Mouse (Mus musculus): ENCODE measurements around the gene Acot3. TPM values are rescaled to one million over a fixed set of nuclear protein-coding genes. Genes with fewer than 3 reads are reported as not detected.
"Not testable (repeated sequence)": the region's sequence is repeated elsewhere in the genome, so short reads cannot be mapped to it uniquely, and the experiment has no call there.

Gene Acot3
- total and polyA plus RNA-seq, 2 experiments from 2014 or later: 0.42 to 1.3 TPM

DNA sequence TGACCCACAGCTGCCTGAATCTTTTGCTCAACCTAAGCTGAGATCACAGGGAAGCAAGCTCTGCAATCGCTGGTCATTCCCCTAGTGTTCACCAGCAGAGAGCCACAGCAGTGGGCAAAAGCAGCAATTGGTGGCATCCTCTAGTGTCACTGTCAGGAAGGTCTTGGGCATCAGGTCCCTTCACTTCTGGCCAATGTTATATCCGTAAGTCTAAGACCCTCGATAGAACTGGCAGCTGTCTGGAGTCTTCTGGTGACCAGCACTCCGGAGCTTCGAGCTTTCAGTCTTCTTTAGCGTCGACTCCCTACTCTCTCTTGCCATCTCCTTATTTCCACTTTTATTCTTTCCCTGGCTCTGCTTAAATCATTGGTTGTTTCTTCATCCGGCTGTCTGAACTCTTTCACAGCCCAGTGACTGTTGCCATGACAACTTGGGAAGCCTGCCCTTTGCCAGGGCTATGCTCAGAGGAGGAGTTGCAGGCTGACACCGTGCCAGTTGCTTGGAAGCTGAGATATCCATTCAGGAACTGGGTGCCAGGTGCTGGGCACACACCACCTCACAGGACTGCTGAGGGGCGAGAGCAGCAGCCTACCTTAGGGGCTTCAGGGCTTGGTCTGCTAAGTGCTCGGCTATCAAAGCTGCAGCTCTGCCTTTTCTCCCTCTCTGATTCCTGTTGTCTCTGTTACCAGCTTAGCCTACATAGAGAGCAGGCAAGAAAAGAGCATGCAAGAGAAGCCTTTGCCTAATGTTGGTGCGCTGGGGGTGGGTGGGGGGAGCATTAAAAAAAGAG lies 40.5 kb upstream of the Acot3 start:
- DNase-seq (ENCODE audit: low spot score) (peak; percentile 96), ATAC-seq (peak; percentile 85)
- Histone ChIP-seq H3K9me3 (ENCODE audit: low read length) (no peaks in the 10 kb centered on the region), H3K9ac (replicated peaks; ENCODE audit: low read length) (0 out of 2 replicates have a peak overlapping the region, but pooled peaks have one; percentile 38), H3K4me1 (ENCODE audit: insufficient read depth, low read length) (peaks cover 10% of the 10 kb centered on the region), H3K27ac (peak overlapping the region; percentile 82), H3K36me3 (ENCODE audit: insufficient read depth, low read length) (no peaks in the 10 kb centered on the region), H3K4me3 (ENCODE audit: low read length) (peak overlapping the region; percentile 45), H3K27me3 (ENCODE audit: insufficient read depth, low read length) (no peaks in the 10 kb centered on the region), H3K4me2 (ENCODE audit: low read depth, low read length) (peak overlapping the region; percentile 56)
- no peak; the same call in 1 of the 2 replicates for TF ChIP-seq CTCF (IDR thresholded peaks at IDR 0.05; ENCODE audit: low read depth)
- WGBS: 14% methylated on average over 12 of the region's 12 CpGs

GRCm38 (mm10) chr12:84013130-84013529 lies 38.8 kb upstream of the Acot3 start:
- Histone ChIP-seq H3K27me3 (ENCODE audit: insufficient read depth, low read length) (no peaks in the 10 kb centered on the region), H3K4me1 (ENCODE audit: insufficient read depth, low read length) (peaks cover 10% of the 10 kb centered on the region), H3K36me3 (ENCODE audit: insufficient read depth, low read length) (no peaks in the 10 kb centered on the region), H3K9me3 (ENCODE audit: low read length) (no peaks in the 10 kb centered on the region), H3K9ac (replicated peaks; ENCODE audit: low read length) (no peak overlapping the region), H3K4me2 (ENCODE audit: low read depth, low read length) (peak overlapping the region; percentile 56), H3K27ac (no peak overlapping the region), H3K4me3 (ENCODE audit: low read length) (no peak overlapping the region)
- ATAC-seq: no peak
- WGBS: 61% methylated on average over 6 of the region's 6 CpGs
- TF ChIP-seq CTCF (IDR thresholded peaks at IDR 0.05; ENCODE audit: low read depth): peak; percentile 64
- peak; percentile 40 for DNase-seq (ENCODE audit: low spot score)

GRCm38 (mm10) chr12:84013701-84014100 lies 38.2 kb upstream of the Acot3 start:
- TF ChIP-seq CTCF (IDR thresholded peaks at IDR 0.05; ENCODE audit: low read depth): no peak
- H3K9me3 ChIP-seq (ENCODE audit: low read length): no peaks in the 10 kb centered on the region
- H3K4me3 ChIP-seq (ENCODE audit: low read length): no peak overlapping the region
- 82% methylated on average over 7 of the region's 7 CpGs for WGBS
- peak overlapping the region; percentile 56 for H3K4me2 ChIP-seq (ENCODE audit: low read depth, low read length)
- ATAC-seq (no peak), DNase-seq (ENCODE audit: low spot score) (no peak)
- H3K4me1 ChIP-seq (ENCODE audit: insufficient read depth, low read length): peaks cover 10% of the 10 kb centered on the region
- no peaks in the 10 kb centered on the region for H3K27me3 ChIP-seq (ENCODE audit: insufficient read depth, low read length)
- no peak overlapping the region for H3K9ac ChIP-seq (replicated peaks; ENCODE audit: low read length)
- H3K27ac ChIP-seq: no peak overlapping the region
- H3K36me3 ChIP-seq (ENCODE audit: insufficient read depth, low read length): no peaks in the 10 kb centered on the region

GRCm38 (mm10) chr12:84020528-84020927 lies 31.4 kb upstream of the Acot3 start:
- not testable (repeated sequence) for H3K27me3 ChIP-seq (ENCODE audit: insufficient read depth, low read length); H3K9ac ChIP-seq (replicated peaks; ENCODE audit: low read length); H3K4me2 ChIP-seq (ENCODE audit: low read depth, low read length); H3K9me3 ChIP-seq (ENCODE audit: low read length); H3K4me3 ChIP-seq (ENCODE audit: low read length); H3K36me3 ChIP-seq (ENCODE audit: insufficient read depth, low read length); H3K4me1 ChIP-seq (ENCODE audit: insufficient read depth, low read length); H3K27ac ChIP-seq
- ATAC-seq (peak; percentile 24; the same call in 1 of the 2 replicates), DNase-seq (ENCODE audit: low spot score) (peak; percentile 71)
- 39% methylated on average over 7 of the region's 7 CpGs for WGBS

DNA sequence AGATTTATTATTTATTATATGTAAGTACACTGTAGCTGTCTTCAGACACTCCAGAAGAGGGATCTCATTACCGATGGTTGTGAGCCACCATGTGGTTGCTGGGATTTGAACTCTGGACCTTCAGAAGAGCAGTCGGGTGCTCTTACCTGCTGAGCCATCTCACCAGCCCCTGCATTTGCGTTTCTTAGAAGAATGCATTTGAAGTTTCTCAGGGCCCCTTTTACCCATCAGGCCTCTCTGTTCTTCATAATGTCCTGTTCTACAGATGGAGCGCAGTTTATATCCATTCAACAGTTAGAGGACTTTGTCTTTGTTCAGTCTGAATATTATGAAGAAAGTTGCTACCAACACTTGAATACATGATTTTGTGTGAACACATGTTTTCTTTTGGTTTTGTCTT lies 29.7 kb upstream of the Acot3 start:
- H3K9me3 ChIP-seq (ENCODE audit: low read length); DNase-seq (ENCODE audit: low spot score); H3K9ac ChIP-seq (replicated peaks; ENCODE audit: low read length); H3K27me3 ChIP-seq (ENCODE audit: insufficient read depth, low read length); H3K4me3 ChIP-seq (ENCODE audit: low read length); H3K27ac ChIP-seq; H3K4me1 ChIP-seq (ENCODE audit: insufficient read depth, low read length); H3K4me2 ChIP-seq (ENCODE audit: low read depth, low read length); ATAC-seq; H3K36me3 ChIP-seq (ENCODE audit: insufficient read depth, low read length): not testable (repeated sequence)
- 95% methylated on average over 4 of the region's 4 CpGs for WGBS

DNA sequence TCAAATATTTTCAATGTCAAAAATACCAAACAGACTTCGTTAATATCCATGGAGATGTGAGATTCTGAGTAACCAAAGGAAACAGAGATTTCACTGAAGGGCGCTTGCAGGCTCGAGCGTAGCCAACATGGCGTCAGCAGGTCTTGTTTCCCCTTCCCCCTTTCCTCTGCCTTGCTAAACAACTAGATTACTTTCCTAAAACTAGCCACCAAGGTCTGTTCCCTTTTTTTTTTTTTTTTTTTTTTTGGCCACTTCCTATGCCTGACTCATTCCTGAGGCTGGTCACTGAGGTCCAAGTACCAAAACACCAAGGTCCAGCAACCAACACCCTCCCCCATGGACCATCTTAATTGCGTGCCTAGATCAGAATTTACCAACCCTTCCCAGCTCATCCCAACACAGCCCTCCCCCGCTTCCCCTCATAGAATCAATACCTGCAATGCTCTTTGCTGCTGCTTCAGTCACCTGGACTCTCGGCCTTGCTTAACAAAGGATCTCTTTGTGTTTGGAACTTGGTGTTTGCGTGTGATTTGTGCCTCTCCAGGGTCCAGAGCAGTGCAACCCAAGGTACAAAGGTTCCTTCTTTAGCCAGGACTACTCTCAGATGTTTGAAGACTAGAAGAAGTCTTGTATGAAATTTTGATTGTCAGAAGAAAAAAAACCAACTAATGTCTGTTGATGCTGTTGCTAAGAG lies 28.7 kb upstream of the Acot3 start:
- Histone ChIP-seq H3K4me1 (ENCODE audit: insufficient read depth, low read length) (no peaks in the 10 kb centered on the region), H3K27me3 (ENCODE audit: insufficient read depth, low read length) (no peaks in the 10 kb centered on the region), H3K4me2 (ENCODE audit: low read depth, low read length) (no peak overlapping the region), H3K27ac (no peak overlapping the region), H3K4me3 (ENCODE audit: low read length) (no peak overlapping the region), H3K36me3 (ENCODE audit: insufficient read depth, low read length) (no peaks in the 10 kb centered on the region), H3K9me3 (ENCODE audit: low read length) (no peaks in the 10 kb centered on the region), H3K9ac (replicated peaks; ENCODE audit: low read length) (no peak overlapping the region)
- ATAC-seq (no peak), DNase-seq (ENCODE audit: low spot score) (no peak)
- 87% methylated on average over 9 of the region's 9 CpGs for WGBS
- TF ChIP-seq CTCF (IDR thresholded peaks at IDR 0.05; ENCODE audit: low read depth): no peak

DNA sequence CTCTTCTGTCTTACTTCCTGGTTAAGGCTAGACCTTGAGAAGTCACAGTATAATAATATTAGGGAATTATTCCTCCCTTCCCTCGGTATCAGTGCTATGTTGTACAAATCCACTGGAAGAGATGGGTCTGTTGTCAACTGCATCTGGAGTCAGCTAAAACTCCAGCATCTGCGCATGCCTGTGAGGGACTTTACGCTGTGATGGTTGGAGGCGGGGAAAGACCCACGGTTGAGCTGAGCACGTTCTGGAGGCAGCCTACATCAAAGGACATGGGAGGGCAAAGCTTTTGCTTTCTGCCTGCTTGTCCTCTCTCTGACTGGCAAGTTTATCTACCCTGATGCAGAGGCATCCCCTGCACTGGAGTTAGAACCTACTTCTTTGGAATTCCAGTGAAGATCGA lies 26.1 kb upstream of the Acot3 start:
- Histone ChIP-seq H3K27me3 (ENCODE audit: insufficient read depth, low read length) (no peaks in the 10 kb centered on the region), H3K9me3 (ENCODE audit: low read length) (no peaks in the 10 kb centered on the region), H3K4me3 (ENCODE audit: low read length) (no peak overlapping the region), H3K9ac (replicated peaks; ENCODE audit: low read length) (no peak overlapping the region), H3K27ac (no peak overlapping the region), H3K4me2 (ENCODE audit: low read depth, low read length) (no peak overlapping the region), H3K36me3 (ENCODE audit: insufficient read depth, low read length) (no peaks in the 10 kb centered on the region), H3K4me1 (ENCODE audit: insufficient read depth, low read length) (no peaks in the 10 kb centered on the region)
- DNase-seq (ENCODE audit: low spot score) (no peak), ATAC-seq (no peak)
- TF ChIP-seq CTCF (IDR thresholded peaks at IDR 0.05; ENCODE audit: low read depth): no peak
- 86% methylated on average over 7 of the region's 7 CpGs for WGBS

DNA sequence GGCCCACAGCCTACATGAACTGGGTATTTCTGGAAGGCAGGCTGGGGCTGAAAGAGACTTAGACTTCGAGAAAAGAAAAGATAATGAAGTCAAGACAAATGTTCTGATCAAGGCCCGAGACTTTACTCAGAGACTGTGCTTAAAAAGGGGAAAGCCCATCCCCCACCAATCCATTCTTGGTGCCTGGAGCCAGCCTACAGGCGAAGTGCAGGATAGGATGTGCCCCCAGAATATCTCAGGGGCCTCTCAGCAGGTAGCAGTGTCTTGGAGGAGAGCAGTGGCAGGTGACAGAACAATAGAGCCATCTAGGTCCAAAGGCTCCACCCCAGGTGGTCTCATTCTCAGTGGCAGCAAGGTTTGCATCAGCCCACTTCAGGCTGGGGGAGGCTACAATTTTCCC lies 23.6 kb upstream of the Acot3 start:
- not testable (repeated sequence) for H3K36me3 ChIP-seq (ENCODE audit: insufficient read depth, low read length); ATAC-seq; DNase-seq (ENCODE audit: low spot score); H3K4me1 ChIP-seq (ENCODE audit: insufficient read depth, low read length); H3K27ac ChIP-seq; H3K27me3 ChIP-seq (ENCODE audit: insufficient read depth, low read length); H3K9me3 ChIP-seq (ENCODE audit: low read length); H3K9ac ChIP-seq (replicated peaks; ENCODE audit: low read length); H3K4me3 ChIP-seq (ENCODE audit: low read length); H3K4me2 ChIP-seq (ENCODE audit: low read depth, low read length)
- WGBS: 43% methylated on average over 3 of the region's 3 CpGs

DNA sequence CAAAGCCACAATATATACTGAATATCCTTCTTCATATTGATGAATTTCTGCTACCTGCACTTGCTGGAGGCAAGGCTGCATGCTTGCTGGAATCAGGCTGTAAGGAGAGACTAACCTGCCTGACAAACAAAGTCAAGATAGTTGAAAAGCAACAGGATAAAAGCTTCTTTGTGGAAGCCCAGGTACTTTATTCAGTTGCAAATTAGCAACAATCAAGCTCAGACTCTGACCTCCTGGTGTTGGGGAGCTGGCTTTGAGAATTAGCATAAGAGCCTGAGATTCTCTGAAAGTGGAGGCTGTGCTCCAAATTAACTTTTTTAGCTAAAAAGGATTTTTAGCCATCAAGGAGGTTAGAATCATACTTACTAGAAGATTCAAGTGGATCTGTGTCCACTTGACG lies 22.9 kb upstream of the Acot3 start:
- H3K27ac ChIP-seq; DNase-seq (ENCODE audit: low spot score); H3K36me3 ChIP-seq (ENCODE audit: insufficient read depth, low read length); H3K9me3 ChIP-seq (ENCODE audit: low read length); ATAC-seq; H3K4me3 ChIP-seq (ENCODE audit: low read length); H3K4me2 ChIP-seq (ENCODE audit: low read depth, low read length); H3K4me1 ChIP-seq (ENCODE audit: insufficient read depth, low read length); H3K27me3 ChIP-seq (ENCODE audit: insufficient read depth, low read length); H3K9ac ChIP-seq (replicated peaks; ENCODE audit: low read length): not testable (repeated sequence)
- 91% methylated on average over 1 of the region's 1 CpGs for WGBS

Data from hindbrain, postnatal 0 days (tissue).